Mouse (Mus musculus): ENCODE results near the gene Pax8. TPM values are rescaled to one million over a fixed set of nuclear protein-coding genes. Genes with fewer than 3 reads are reported as not detected.
A peak's percentile ranks its signal among the peaks of the same experiment; 100 is the strongest.

The Pax8 gene
- polyA plus RNA-seq, 1 experiment: 77.6 TPM

- 37% methylated on average over 12 of the region's 12 CpGs for WGBS
- DNase-seq: peak; percentile 69
Measured at GRCm38 (mm10) chr2:24427866-24428675, 47.3 kb downstream of the Pax8 start.

DNA sequence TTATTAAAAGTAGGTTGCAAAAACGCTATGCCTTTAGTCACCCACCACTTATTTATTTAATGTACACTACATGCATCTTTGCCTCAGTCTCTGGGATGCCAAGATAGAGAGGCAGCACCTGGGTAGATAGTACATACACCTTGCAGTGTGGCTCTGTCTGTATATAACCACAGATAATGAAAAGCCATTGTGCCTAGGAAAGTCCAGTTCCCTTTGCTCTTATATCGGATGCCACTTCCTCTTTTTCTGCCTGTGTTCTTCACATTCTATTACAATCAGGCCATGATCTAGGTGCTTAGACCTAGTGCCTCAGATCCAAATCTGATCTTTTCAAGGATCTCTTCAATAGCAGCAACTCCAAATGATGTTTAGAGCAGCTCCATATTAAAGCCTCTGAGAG lies 49.8 kb downstream of the Pax8 start:
- TF ChIP-seq CTCF (conservative IDR thresholded peaks at IDR 0.05; ENCODE audit: insufficient read depth, insufficient read length, low read depth, low read length) (no peak), POLR2A (IDR thresholded peaks at IDR 0.05; ENCODE audit: low read depth, low read length) (no peak)
- Histone ChIP-seq H3K4me1 (ENCODE audit: control insufficient read depth, insufficient read depth, low read length) (peaks cover 27% of the 10 kb centered on the region), H3K27me3 (replicated peaks; ENCODE audit: control insufficient read depth, insufficient read depth, low read length) (no peaks in the 10 kb centered on the region), H3K4me3 (ENCODE audit: insufficient read depth, low read depth, low read length) (no peak overlapping the region), H3K27ac (ENCODE audit: insufficient read depth, low read depth, low read length) (no peak overlapping the region), H3K36me3 (ENCODE audit: control insufficient read depth, insufficient read depth, low read length) (peaks cover 5% of the 10 kb centered on the region)
- DNase-seq: no peak
- 59% methylated on average over 2 of the region's 2 CpGs for WGBS

More at GRCm38 (mm10) chr2:24427866-24428675, 47.3 kb downstream of the Pax8 start:
- H3K36me3 ChIP-seq (ENCODE audit: control insufficient read depth, insufficient read depth, low read length): peaks cover 2% of the 10 kb centered on the region; the same call in 1 of the 2 replicates
- peaks cover 7% of the 10 kb centered on the region; the same call in 1 of the 2 replicates for H3K4me1 ChIP-seq (ENCODE audit: control insufficient read depth, insufficient read depth, low read length)
- TF ChIP-seq CTCF (conservative IDR thresholded peaks at IDR 0.05; ENCODE audit: insufficient read depth, insufficient read length, low read depth, low read length): no peak
- no peak for TF ChIP-seq POLR2A (IDR thresholded peaks at IDR 0.05; ENCODE audit: low read depth, low read length)
- H3K4me3 ChIP-seq (ENCODE audit: insufficient read depth, low read depth, low read length): no peak overlapping the region
- peak overlapping the region; percentile 10; the same call in 1 of the 2 replicates for H3K27ac ChIP-seq (ENCODE audit: insufficient read depth, low read depth, low read length)
- no peaks in the 10 kb centered on the region for H3K27me3 ChIP-seq (replicated peaks; ENCODE audit: control insufficient read depth, insufficient read depth, low read length)

DNA sequence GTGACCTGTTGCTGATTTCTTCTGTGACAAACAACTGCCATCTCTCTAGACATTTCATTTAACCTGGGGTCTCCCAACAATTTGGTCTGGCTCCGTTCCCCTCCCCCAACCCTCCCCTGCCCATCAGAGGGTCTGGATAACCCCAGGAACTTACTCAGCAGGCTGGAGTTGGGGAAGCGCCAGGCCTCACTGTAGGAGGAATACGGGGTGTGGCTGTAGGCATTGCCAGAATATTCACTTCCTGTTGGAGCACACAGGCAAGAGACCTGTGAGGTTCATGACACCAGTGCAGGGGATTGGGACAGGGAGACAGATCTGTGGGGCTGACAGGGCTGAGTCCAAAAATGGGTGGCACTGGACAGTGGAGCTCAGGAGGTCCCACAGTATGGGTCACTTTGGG lies 52.6 kb downstream of the Pax8 start:
- peak; percentile 52 for DNase-seq
- WGBS: 50% methylated on average over 3 of the region's 3 CpGs
- peaks cover 34% of the 10 kb centered on the region for H3K4me1 ChIP-seq (ENCODE audit: control insufficient read depth, insufficient read depth, low read length)
- no peaks in the 10 kb centered on the region for H3K27me3 ChIP-seq (replicated peaks; ENCODE audit: control insufficient read depth, insufficient read depth, low read length)
- no peak overlapping the region for H3K4me3 ChIP-seq (ENCODE audit: insufficient read depth, low read depth, low read length)
- TF ChIP-seq POLR2A (IDR thresholded peaks at IDR 0.05; ENCODE audit: low read depth, low read length) (no peak), CTCF (conservative IDR thresholded peaks at IDR 0.05; ENCODE audit: insufficient read depth, insufficient read length, low read depth, low read length) (no peak)
- H3K36me3 ChIP-seq (ENCODE audit: control insufficient read depth, insufficient read depth, low read length): peaks cover 7% of the 10 kb centered on the region
- H3K27ac ChIP-seq (ENCODE audit: insufficient read depth, low read depth, low read length): peak overlapping the region; percentile 43; the same call in 1 of the 2 replicates

GRCm38 (mm10) chr2:24421211-24421863 lies 54.1 kb downstream of the Pax8 start:
- Histone ChIP-seq H3K27me3 (replicated peaks; ENCODE audit: control insufficient read depth, insufficient read depth, low read length) (no peaks in the 10 kb centered on the region), H3K27ac (ENCODE audit: insufficient read depth, low read depth, low read length) (peak overlapping the region; percentile 91), H3K4me1 (ENCODE audit: control insufficient read depth, insufficient read depth, low read length) (peaks cover 46% of the 10 kb centered on the region), H3K36me3 (ENCODE audit: control insufficient read depth, insufficient read depth, low read length) (peaks cover 7% of the 10 kb centered on the region), H3K4me3 (ENCODE audit: insufficient read depth, low read depth, low read length) (no peak overlapping the region)
- WGBS: 42% methylated on average over 6 of the region's 6 CpGs
- peak; percentile 91 for DNase-seq
- no peak for TF ChIP-seq POLR2A (IDR thresholded peaks at IDR 0.05; ENCODE audit: low read depth, low read length)
- TF ChIP-seq CTCF (conservative IDR thresholded peaks at IDR 0.05; ENCODE audit: insufficient read depth, insufficient read length, low read depth, low read length): no peak

DNA sequence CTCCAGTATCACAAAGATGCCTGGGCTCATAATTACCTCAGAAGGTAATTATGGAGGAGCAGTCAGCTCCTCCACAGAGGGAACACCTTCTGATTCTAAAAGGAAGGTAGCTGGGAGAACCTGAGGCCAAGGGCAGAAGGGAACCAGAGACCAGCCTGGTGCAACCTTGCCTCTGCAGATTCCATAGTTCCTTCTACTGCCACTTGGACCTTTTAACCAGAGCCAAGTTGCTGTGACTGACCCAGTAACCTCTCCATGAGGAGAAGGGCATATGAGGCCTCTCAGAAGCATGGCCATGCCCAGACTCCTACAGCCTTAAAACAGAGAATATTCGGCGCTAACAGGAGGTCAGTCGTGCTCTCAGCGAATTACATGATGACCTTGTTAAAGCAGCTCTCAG lies 57.8 kb downstream of the Pax8 start:
- peak overlapping the region; percentile 0; the same call in 1 of the 2 replicates for H3K27ac ChIP-seq (ENCODE audit: insufficient read depth, low read depth, low read length)
- H3K27me3 ChIP-seq (replicated peaks; ENCODE audit: control insufficient read depth, insufficient read depth, low read length): no peaks in the 10 kb centered on the region

GRCm38 (mm10) chr2:24417106-24417505 lies 58.3 kb downstream of the Pax8 start:
- WGBS: 5% methylated on average over 2 of the region's 2 CpGs
- peak; percentile 40 for DNase-seq
- no peak for TF ChIP-seq CTCF (conservative IDR thresholded peaks at IDR 0.05; ENCODE audit: insufficient read depth, insufficient read length, low read depth, low read length)
- TF ChIP-seq POLR2A (IDR thresholded peaks at IDR 0.05; ENCODE audit: low read depth, low read length): no peak
- Histone ChIP-seq H3K27me3 (replicated peaks; ENCODE audit: control insufficient read depth, insufficient read depth, low read length) (no peaks in the 10 kb centered on the region), H3K27ac (ENCODE audit: insufficient read depth, low read depth, low read length) (peak overlapping the region; percentile 28), H3K36me3 (ENCODE audit: control insufficient read depth, insufficient read depth, low read length) (peaks cover 4% of the 10 kb centered on the region), H3K4me1 (ENCODE audit: control insufficient read depth, insufficient read depth, low read length) (peaks cover 51% of the 10 kb centered on the region), H3K4me3 (ENCODE audit: insufficient read depth, low read depth, low read length) (no peak overlapping the region)

More for the DNA sequence above, 57.8 kb downstream of the Pax8 start:
- TF ChIP-seq CTCF (conservative IDR thresholded peaks at IDR 0.05; ENCODE audit: insufficient read depth, insufficient read length, low read depth, low read length): no peak
- TF ChIP-seq POLR2A (IDR thresholded peaks at IDR 0.05; ENCODE audit: low read depth, low read length): no peak
- Histone ChIP-seq H3K4me1 (ENCODE audit: control insufficient read depth, insufficient read depth, low read length) (peaks cover 51% of the 10 kb centered on the region), H3K4me3 (ENCODE audit: insufficient read depth, low read depth, low read length) (no peak overlapping the region), H3K36me3 (ENCODE audit: control insufficient read depth, insufficient read depth, low read length) (peaks cover 4% of the 10 kb centered on the region)
- WGBS: 38% methylated on average over 4 of the region's 4 CpGs
- DNase-seq: peak; percentile 54

DNA sequence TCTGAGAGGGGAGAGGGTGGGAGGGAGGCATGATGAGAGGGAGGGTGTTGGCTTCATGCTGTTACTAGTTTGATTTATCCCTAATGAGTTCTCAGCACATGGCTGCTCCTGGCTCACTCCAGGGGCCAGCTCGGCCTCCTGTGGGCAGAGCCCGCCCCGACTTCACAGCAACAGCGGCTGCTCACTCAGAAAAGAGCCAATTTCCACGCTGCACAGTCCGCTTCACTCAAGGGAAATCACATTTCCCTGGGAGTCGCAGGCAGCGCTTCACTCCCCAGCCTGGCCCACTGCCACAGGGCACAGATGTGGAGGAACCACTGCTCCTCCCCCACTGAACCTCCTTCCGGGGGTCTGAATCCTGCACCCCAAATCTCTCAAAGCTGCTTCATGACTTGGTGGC lies 58.7 kb downstream of the Pax8 start:
- peak; percentile 69 for DNase-seq
- 6% methylated on average over 9 of the region's 9 CpGs for WGBS

More for the DNA sequence above, 58.7 kb downstream of the Pax8 start:
- no peak for TF ChIP-seq CTCF (conservative IDR thresholded peaks at IDR 0.05; ENCODE audit: insufficient read depth, insufficient read length, low read depth, low read length)
- no peak for TF ChIP-seq POLR2A (IDR thresholded peaks at IDR 0.05; ENCODE audit: low read depth, low read length)
- H3K27me3 ChIP-seq (replicated peaks; ENCODE audit: control insufficient read depth, insufficient read depth, low read length): no peaks in the 10 kb centered on the region
- peaks cover 47% of the 10 kb centered on the region for H3K4me1 ChIP-seq (ENCODE audit: control insufficient read depth, insufficient read depth, low read length)
- peaks cover 4% of the 10 kb centered on the region for H3K36me3 ChIP-seq (ENCODE audit: control insufficient read depth, insufficient read depth, low read length)
- H3K4me3 ChIP-seq (ENCODE audit: insufficient read depth, low read depth, low read length): no peak overlapping the region
- H3K27ac ChIP-seq (ENCODE audit: insufficient read depth, low read depth, low read length): peak overlapping the region; percentile 28
